Mouse (Mus musculus) kidney, adult 2 months (tissue): ENCODE measurements at regions not wholly inside any gene's neighbourhood (a gene's known extent, or its start where the extent isn't known, plus 50 kb on each side); places are given as distances from the start of the nearest gene placed in this dataset.

ENCODE experiments used
- CTCF ChIP-seq: fragments of 200-500 bp; conservative IDR thresholded peaks from 2 replicates; pipeline ENCODE4 v1.5.1; 2011; ENCODE audit warnings: low read depth, mild to moderate bottlenecking, control low read depth, low read length, moderate library complexity, mixed read lengths; ENCODE audit not compliant: insufficient read depth, insufficient read length
- POLR2A ChIP-seq: fragments of 200-500 bp; IDR thresholded peaks from one replicate; pipeline ENCODE4 v1.6.1; 2011; ENCODE audit warnings: low read depth, low read length, control low read depth

- TF ChIP-seq CTCF (no peak), POLR2A (no peak)
Observed at GRCm38 (mm10) chr3:157471600-157471999, 62.4 kb upstream of the Zranb2 start.
